Mouse (Mus musculus): ENCODE data around the gene Lta. TPM values are rescaled to one million over a fixed set of nuclear protein-coding genes. Genes with fewer than 3 reads are reported as not detected.
"Not testable (repeated sequence)": the region's sequence is repeated elsewhere in the genome, so short reads cannot be mapped to it uniquely, and the experiment has no call there.

The Lta gene
- total and polyA plus RNA-seq, 3 experiments, result 0.12 to 0.23 TPM; not detected in 1

DNA sequence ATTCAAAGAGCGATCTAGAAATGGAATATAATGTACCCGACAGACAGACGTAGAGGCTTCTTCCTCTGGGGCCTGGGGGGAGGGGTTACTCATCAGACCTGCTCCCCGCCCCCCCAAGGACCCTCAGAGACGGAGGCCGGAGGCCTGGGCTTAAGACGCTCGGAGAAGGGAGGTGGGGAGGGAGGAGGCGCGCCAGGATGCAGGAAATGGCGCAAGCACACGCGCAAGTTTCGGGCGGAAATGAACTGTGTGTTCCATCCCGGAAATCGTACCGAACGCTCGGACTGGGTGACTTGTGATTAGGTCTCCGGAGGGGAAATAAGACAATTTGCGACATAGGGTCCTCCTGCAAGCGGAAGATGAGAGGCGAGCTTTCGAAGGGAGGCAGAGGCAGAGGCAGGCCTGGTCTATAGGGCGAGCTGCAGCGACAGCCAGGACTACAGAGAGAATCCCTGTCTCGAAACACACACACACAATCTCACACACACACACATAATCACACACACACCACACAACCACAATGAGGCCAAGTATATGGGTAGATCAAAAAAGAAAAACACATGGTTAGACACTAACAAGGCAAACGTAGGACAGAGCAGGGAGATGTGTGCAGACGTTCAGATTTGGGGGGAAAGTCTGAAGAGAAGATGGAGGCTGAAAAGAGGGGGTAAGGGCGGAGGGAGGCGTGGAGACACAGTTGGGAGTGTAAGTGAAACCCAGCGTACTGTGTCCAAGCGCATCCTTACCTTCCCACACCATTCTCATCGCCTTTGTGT, 30.7 kb upstream of the Lta start, which contains the start of gene Nfkbil1:
Nfkbil1 (minus strand) TSS at position 179 of the 776 bp plus-strand sequence.
- no peaks in the 10 kb centered on the region for H3K27me3 ChIP-seq (ENCODE audit: control insufficient read depth, insufficient read depth, low read length)
- peaks cover 2% of the 10 kb centered on the region for H3K79me2 ChIP-seq (replicated peaks; ENCODE audit: control insufficient read depth, insufficient read depth, low read length)
- peaks cover 8% of the 10 kb centered on the region for H3K4me1 ChIP-seq (ENCODE audit: control insufficient read depth, insufficient read depth, low read length)
- WGBS, result under 1% methylated on average over 35 of the region's 35 CpGs
- H3K4me3 ChIP-seq, result peak within 1 kb of the TSS; percentile 67
- H3K27ac ChIP-seq, result peak within 1 kb of the TSS; percentile 94
- H3K9ac ChIP-seq (ENCODE audit: low read depth, low read length), result peak within 1 kb of the TSS; percentile 92
- intact Hi-C loops (cut with DNase I), result loop anchor here (2.0 to 10.0 kb wide), 4 partner anchors 69 to 381 kb away; partner anchors contain the start of genes Csnk2b, Gpank1, Nelfe and Skiv2l
- TF ChIP-seq EP300 (IDR thresholded peaks at IDR 0.05; ENCODE audit: insufficient read depth, low read depth, low read length), result peak; percentile 98
- TF ChIP-seq POLR2A (IDR thresholded peaks at IDR 0.05; ENCODE audit: insufficient read depth, low read depth, low read length), result peak; percentile 91
- no peak for TF ChIP-seq CTCF (IDR thresholded peaks at IDR 0.05)
- H3K36me3 ChIP-seq (ENCODE audit: control insufficient read depth, insufficient read depth, low read length), result no peaks in the 10 kb centered on the region
- DNase-seq, result peak; percentile 87 to 93

DNA sequence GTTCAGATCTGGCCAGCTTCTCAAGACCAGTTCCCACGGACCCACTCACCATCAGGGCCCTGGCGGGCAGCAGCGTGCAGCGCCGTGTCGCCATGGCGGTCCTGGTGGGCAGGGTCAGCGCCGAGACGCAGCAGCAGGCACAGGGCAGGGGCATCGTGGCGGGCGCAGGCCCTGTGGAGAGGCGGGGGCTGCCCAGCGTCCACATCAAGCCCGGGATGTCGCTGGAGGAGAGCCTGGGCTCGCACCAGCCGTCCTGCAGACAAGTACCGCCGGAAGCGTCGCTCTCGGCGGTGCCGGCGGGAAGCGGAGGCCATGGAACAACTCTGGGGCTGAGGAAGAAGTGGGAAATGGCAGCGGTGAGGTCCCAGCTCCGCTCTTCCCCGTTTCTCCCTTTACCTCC, 29.8 kb upstream of the Lta start:
- DNase-seq, result peak; percentile 65 to 73
- Histone ChIP-seq H3K4me3 (peak overlapping the region; percentile 67), H3K4me1 (ENCODE audit: control insufficient read depth, insufficient read depth, low read length) (peaks cover 5% of the 10 kb centered on the region; the same call in 1 of the 2 replicates), H3K79me2 (replicated peaks; ENCODE audit: control insufficient read depth, insufficient read depth, low read length) (peaks cover 2% of the 10 kb centered on the region), H3K36me3 (ENCODE audit: control insufficient read depth, insufficient read depth, low read length) (no peaks in the 10 kb centered on the region), H3K27ac (peak overlapping the region; percentile 94), H3K9ac (ENCODE audit: low read depth, low read length) (peak overlapping the region; percentile 92), H3K27me3 (ENCODE audit: control insufficient read depth, insufficient read depth, low read length) (no peaks in the 10 kb centered on the region)
- WGBS, result under 1% methylated on average over 31 of the region's 31 CpGs
- no peak for TF ChIP-seq POLR2A (IDR thresholded peaks at IDR 0.05; ENCODE audit: insufficient read depth, low read depth, low read length)
- no peak for TF ChIP-seq CTCF (IDR thresholded peaks at IDR 0.05)
- TF ChIP-seq EP300 (IDR thresholded peaks at IDR 0.05; ENCODE audit: insufficient read depth, low read depth, low read length), result no peak
- intact Hi-C loops (cut with DNase I), result loop anchor here (5.0 to 10.0 kb wide), 3 partner anchors 113 to 380 kb away; partner anchors contain the start of genes Csnk2b, Gpank1, Nelfe and Skiv2l

DNA sequence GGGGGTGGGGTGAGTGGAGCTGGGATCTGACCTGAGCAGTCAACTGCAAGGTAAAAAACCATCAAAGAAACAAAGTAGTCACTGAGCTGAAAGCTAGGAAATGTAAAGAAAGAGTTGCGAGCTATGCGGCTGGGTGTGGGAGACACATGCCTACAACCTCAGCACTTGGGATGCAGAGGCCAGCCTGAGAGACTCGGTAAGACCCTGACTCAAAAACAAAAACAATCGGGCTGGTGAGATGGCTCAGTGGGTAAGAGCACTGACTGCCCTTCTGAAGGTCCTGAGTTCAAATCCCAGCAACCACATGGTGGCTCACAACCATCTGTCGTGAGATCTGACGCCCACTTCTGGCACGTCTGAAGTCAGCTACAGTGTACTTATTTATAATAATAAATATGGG, 28.9 kb upstream of the Lta start:
- H3K27me3 ChIP-seq (ENCODE audit: control insufficient read depth, insufficient read depth, low read length); H3K36me3 ChIP-seq (ENCODE audit: control insufficient read depth, insufficient read depth, low read length); H3K79me2 ChIP-seq (replicated peaks; ENCODE audit: control insufficient read depth, insufficient read depth, low read length); H3K4me3 ChIP-seq; H3K9ac ChIP-seq (ENCODE audit: low read depth, low read length); DNase-seq; H3K4me1 ChIP-seq (ENCODE audit: control insufficient read depth, insufficient read depth, low read length): not testable (repeated sequence)
- intact Hi-C loops (cut with DNase I), result loop anchor here (10.0 kb wide), 1 partner anchor 379 kb away; the partner anchor contains the start of genes Nelfe and Skiv2l
- H3K27ac ChIP-seq, result peak overlapping the region; percentile 94; the same call in 1 of the 2 replicates
- 60% methylated on average over 7 of the region's 7 CpGs for WGBS

DNA sequence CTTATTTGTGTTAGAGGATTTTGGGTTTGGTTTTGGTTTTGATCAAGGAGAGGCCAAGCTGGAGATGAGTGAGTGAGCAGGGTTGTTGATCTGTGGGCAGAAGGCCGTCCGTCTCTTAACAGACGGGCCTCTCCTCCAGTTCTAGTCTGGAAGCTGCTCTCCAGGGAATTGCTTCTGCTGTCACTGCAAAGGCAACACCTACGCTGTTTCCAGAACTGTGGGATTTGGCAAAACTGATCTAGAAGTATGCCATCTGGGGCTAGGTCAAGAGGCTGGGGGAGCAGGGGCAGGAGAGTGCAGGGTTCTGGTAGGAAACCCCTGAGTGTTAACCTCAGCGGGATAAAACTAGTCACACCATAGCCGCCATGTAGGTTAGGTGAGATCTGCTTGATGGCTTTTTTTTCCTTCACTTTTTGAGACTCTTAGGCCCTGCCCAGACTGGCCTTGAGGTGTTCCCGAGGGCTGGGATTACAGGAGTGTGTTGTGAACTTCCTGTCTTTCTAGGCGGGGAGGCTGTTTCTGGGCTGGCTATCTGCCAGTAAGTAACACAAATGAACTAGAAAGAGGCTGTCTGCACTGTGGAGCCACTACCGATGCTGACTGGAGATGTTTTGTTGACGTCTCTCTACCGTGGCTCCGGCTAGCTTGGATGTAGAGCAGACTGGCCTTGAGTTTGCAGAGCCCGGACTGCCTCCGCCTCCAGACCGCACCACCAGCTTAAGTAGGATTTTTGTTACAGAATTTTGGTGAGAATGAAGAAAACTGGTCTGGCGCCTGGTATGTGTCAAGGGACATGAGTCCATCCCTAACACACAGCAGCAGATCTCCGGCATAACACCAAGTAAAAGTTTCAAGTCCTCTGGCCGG, 28.2 kb upstream of the Lta start, which contains the start of gene Atp6v1g2:
Atp6v1g2 (plus strand) TSS at position 547 of the 867 bp plus-strand sequence.
- intact Hi-C loops (cut with DNase I), result loop anchor here (10.0 kb wide), 1 partner anchor 379 kb away; the partner anchor contains the start of genes Nelfe and Skiv2l
- peak within 1 kb of the TSS; percentile 67; the same call in 1 of the 2 replicates for H3K4me3 ChIP-seq
- WGBS, result 28% methylated on average over 18 of the region's 18 CpGs

DNA sequence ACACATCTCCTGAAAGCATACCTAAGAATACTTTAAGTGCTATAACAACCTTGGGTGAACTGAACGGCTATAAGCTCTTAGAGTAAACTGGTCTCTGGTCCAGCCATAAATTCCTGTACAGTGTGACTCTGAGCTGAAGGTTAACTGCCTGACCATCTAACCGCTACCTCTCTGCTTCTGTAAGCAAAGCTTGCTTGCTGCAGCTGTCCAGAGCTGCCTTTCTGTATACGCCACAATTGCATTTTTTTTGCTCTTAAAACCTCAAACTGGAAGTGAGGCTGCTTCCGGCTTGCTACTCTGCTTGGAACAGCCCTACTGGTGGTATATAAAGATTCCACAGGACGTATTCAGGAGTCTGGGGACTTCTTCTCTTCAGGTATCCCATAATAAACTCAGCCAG, 27.5 kb upstream of the Lta start:
- Histone ChIP-seq H3K4me3 (no peak overlapping the region), H3K79me2 (replicated peaks; ENCODE audit: control insufficient read depth, insufficient read depth, low read length) (peaks cover 3% of the 10 kb centered on the region), H3K27me3 (ENCODE audit: control insufficient read depth, insufficient read depth, low read length) (no peaks in the 10 kb centered on the region), H3K27ac (peak overlapping the region; percentile 55), H3K4me1 (ENCODE audit: control insufficient read depth, insufficient read depth, low read length) (peaks cover 5% of the 10 kb centered on the region; the same call in 1 of the 2 replicates), H3K9ac (ENCODE audit: low read depth, low read length) (no peak overlapping the region), H3K36me3 (ENCODE audit: control insufficient read depth, insufficient read depth, low read length) (no peaks in the 10 kb centered on the region)
- peak in 1 of 2 experiments; percentile 16 for DNase-seq
- WGBS, result 75% methylated on average over 5 of the region's 5 CpGs
- intact Hi-C loops (cut with DNase I), result loop anchor here (1.0 to 10.0 kb wide), 3 partner anchors 37 to 378 kb away; partner anchors contain the start of genes Nelfe and Skiv2l
- TF ChIP-seq EP300 (IDR thresholded peaks at IDR 0.05; ENCODE audit: insufficient read depth, low read depth, low read length), result no peak
- no peak for TF ChIP-seq CTCF (IDR thresholded peaks at IDR 0.05)
- TF ChIP-seq POLR2A (IDR thresholded peaks at IDR 0.05; ENCODE audit: insufficient read depth, low read depth, low read length), result no peak

More for the DNA sequence above, 28.2 kb upstream of the Lta start, which contains the start of gene Atp6v1g2:
- peak; percentile 31 to 40 for DNase-seq
- no peak for TF ChIP-seq POLR2A (IDR thresholded peaks at IDR 0.05; ENCODE audit: insufficient read depth, low read depth, low read length)
- no peak for TF ChIP-seq CTCF (IDR thresholded peaks at IDR 0.05)
- TF ChIP-seq EP300 (IDR thresholded peaks at IDR 0.05; ENCODE audit: insufficient read depth, low read depth, low read length), result no peak
- H3K9ac ChIP-seq (ENCODE audit: low read depth, low read length), result peak within 1 kb of the TSS; percentile 37
- no peaks in the 10 kb centered on the region for H3K27me3 ChIP-seq (ENCODE audit: control insufficient read depth, insufficient read depth, low read length)
- peak within 1 kb of the TSS; percentile 94 for H3K27ac ChIP-seq
- no peaks in the 10 kb centered on the region for H3K36me3 ChIP-seq (ENCODE audit: control insufficient read depth, insufficient read depth, low read length)
- H3K4me1 ChIP-seq (ENCODE audit: control insufficient read depth, insufficient read depth, low read length), result peaks cover 5% of the 10 kb centered on the region; the same call in 1 of the 2 replicates
- peaks cover 3% of the 10 kb centered on the region for H3K79me2 ChIP-seq (replicated peaks; ENCODE audit: control insufficient read depth, insufficient read depth, low read length)

Measured in heart, adult 2 months (tissue).